Mouse (Mus musculus) kidney, adult 2 months (tissue): ENCODE measurements around the gene Gtf2e1. TPM values are rescaled to one million over a fixed set of nuclear protein-coding genes. Genes with fewer than 3 reads are reported as not detected.

Source experiments
- DNase-seq: peaks from one replicate; pipeline ENCODE4 v3.0.0; 2021
- H3K27ac ChIP-seq: fragments of 200-500 bp; 2 replicates; pipeline ENCODE4 v1.5.1; 2012; ENCODE audit warnings: low read depth, low read length, control low read depth, inconsistent platforms; ENCODE audit not compliant: insufficient read depth
- H3K27me3 ChIP-seq: fragments of 200-500 bp; replicated peaks from 2 replicates; pipeline ENCODE4 v1.6.1; 2012; ENCODE audit warnings: mild to moderate bottlenecking, moderate library complexity, low read length, inconsistent platforms; ENCODE audit not compliant: control insufficient read depth, insufficient read depth
- H3K36me3 ChIP-seq: fragments of 200-500 bp; 2 replicates; pipeline ENCODE4 v1.6.1; 2012; ENCODE audit warnings: mild to moderate bottlenecking, moderate library complexity, low read length, inconsistent platforms; ENCODE audit not compliant: control insufficient read depth, insufficient read depth
- H3K4me1 ChIP-seq: fragments of 200-500 bp; 2 replicates; pipeline ENCODE4 v1.6.1; 2011; ENCODE audit warnings: low read length; ENCODE audit not compliant: control insufficient read depth, insufficient read depth
- H3K4me3 ChIP-seq: fragments of 200-500 bp; 2 replicates; pipeline ENCODE4 v1.5.1; 2011; ENCODE audit warnings: mild to moderate bottlenecking, low read depth, low read length, control low read depth; ENCODE audit not compliant: insufficient read depth
- CTCF ChIP-seq: fragments of 200-500 bp; conservative IDR thresholded peaks from 2 replicates; pipeline ENCODE4 v1.5.1; 2011; ENCODE audit warnings: low read depth, mild to moderate bottlenecking, control low read depth, low read length, moderate library complexity, mixed read lengths; ENCODE audit not compliant: insufficient read depth, insufficient read length
- POLR2A ChIP-seq: fragments of 200-500 bp; IDR thresholded peaks from one replicate; pipeline ENCODE4 v1.6.1; 2011; ENCODE audit warnings: low read depth, low read length, control low read depth
- WGBS: fragments of 180-500 bp; shearing (Covaris S2); methylation state at CpG from one replicate; pipeline ENCODE4 v1.1.7; 2018; 5-methylcytosine and 5-hydroxymethylcytosine counted together
- polyA plus RNA-seq: library from polyadenylated mRNA; depleted of rRNA; stranded (reverse); fragments of >200 nt; gene quantifications from 2 replicates; pipeline ENCODE4 v1.2.3, GENCODE M21; 2012; rRNA removed

Gtf2e1 gene
- polyA plus RNA-seq, 1 experiment = 5.6 TPM

DNA sequence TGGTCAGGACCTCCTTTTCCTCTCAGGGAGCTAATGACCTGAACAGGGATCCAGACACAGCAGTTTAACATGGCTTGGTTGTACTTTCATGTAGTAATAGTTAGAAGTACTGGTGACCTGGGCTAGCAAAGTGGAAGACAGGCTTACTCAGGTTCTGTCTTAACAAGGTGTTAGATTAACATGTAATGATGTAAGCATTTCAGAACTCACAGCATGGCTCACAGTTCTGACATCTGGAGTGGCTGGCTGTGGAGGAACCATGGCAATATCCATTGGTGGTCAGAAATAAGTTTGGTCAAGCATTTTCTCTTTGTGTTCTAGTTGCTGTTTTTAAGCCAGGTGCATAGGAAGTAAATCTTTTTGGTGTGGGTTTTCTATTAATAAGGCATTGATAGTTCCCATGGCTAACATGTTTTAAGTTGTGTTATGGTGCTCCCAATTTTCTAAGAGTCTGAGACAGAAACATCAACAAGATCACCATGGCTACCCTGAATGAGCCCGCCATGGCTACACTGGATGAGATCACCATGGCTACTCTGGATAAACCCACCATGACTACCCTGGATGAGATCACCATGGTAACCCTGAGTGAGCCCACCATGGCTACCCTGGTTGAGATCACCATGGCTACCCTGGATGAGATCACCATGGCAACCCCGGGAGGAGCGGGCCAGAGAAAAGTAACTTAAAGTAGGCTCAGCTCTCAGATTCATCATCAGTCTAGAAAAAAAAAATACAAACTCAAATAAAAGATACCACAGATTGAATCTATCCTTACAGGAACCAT, 52.6 kb downstream of the Gtf2e1 start:
- Histone ChIP-seq H3K4me3 (no peak overlapping the region), H3K4me1 (no peaks in the 10 kb centered on the region), H3K36me3 (no peaks in the 10 kb centered on the region), H3K27me3 (no peaks in the 10 kb centered on the region), H3K27ac (no peak overlapping the region)
- no peak for DNase-seq
- TF ChIP-seq POLR2A (no peak), CTCF (no peak)
- WGBS = 93% methylated on average over 3 of the region's 3 CpGs

DNA sequence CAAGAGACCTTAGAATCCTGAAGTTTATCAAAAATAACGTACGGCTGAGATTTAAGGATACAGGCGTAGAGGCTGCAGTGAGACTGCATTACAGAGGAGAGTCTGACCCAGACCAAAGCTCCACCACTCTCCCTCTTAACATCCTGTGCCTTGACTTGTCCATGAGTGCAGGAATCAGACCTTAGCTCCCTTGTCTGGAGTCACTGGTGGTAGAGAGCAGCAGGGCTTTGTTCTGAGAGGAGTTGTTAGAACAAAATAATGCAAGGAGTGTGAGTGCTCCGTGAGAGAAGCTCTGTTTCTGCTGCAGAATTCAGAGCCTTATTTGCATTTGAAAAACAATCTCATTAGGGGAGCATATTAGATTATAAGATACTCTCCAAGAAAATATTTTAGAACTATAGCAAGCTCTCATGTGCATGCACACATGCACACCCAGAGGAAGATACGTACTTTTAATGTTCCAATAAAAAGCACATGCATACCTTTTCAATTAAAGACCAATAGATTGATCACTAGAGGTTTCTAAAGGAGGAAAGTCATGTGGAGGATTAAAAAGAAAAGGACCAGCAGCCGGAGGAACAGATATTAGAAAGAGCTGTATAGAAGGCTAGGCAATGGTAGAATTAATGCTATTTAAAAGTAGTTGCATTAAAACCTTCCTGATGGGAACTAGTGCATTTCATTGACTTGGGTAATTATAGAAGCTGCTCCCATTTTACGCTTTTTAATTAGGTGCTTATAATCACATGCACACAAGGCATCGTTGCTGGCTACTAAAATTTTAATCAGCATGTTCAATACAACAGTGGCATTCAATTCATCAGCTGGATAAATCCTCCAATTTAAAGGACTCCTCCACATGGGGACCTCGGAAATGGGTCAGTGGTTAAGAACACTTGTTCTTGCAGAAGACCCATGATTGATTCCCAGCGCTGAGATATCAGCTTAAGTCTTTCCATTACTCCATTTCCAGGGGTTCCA, 61.0 kb downstream of the Gtf2e1 start:
- H3K27ac ChIP-seq = no peak overlapping the region
- H3K4me1 ChIP-seq = no peaks in the 10 kb centered on the region
- 80% methylated on average over 10 of the region's 10 CpGs for WGBS
- no peaks in the 10 kb centered on the region for H3K36me3 ChIP-seq
- TF ChIP-seq POLR2A (no peak), CTCF (no peak)
- H3K27me3 ChIP-seq = no peaks in the 10 kb centered on the region
- DNase-seq = no peak
- H3K4me3 ChIP-seq = no peak overlapping the region

DNA sequence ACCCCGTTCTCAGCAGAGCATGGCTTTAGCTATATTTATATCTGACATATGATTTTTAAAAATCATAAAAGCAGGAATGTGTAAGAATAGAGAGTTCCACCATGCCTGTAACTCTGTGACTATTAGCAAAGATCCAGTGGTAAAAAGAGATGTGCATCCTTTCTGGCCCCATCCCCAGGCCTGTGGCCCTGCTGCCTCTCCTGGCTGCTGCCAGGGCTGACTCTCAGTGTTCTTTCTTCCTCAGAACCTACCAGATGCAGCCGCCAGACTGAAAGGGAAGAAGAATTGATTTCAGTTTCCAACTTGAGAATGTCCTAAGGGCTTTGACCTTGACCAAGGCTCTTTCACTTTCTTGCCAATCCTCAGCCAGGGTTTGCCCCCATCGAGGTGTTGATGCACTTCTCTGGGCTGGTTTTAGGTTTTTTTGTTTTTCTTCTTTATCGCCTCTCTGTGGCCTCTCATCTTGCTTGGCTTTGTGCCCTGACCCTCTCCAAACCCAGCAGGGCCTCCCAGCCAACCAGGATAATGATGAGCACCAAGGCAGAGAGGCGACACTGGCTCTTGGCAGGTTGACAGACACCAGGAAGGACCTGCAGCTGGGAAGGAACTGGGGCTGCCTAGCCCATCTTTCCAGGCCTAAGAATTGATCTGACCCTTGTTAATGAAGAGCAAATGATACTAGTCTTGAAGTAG, 66.8 kb downstream of the Gtf2e1 start:
- TF ChIP-seq POLR2A (no peak), CTCF (no peak)
- Histone ChIP-seq H3K27me3 (no peaks in the 10 kb centered on the region), H3K27ac (no peak overlapping the region), H3K4me1 (no peaks in the 10 kb centered on the region), H3K36me3 (no peaks in the 10 kb centered on the region), H3K4me3 (no peak overlapping the region)
- 60% methylated on average over 5 of the region's 5 CpGs for WGBS
- DNase-seq = no peak

DNA sequence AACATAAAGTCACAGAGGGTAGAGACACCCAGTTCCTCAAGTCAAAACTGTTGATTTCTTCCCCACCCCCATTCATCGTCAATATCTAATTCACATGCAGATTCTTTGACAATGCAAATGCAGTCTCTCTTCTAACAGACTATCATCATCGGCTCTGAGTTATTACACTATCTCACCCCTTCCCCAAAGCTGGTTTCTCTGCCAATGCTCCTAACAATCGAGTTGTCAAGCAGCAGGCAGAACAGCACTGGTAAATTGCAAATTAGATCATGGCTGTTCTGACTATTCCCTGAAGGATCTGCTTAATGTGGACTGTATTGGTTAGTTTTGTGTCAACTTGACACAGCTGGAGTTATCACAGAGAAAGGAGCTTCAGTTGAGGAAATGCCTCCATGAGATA, 70.0 kb downstream of the Gtf2e1 start:
- DNase-seq = no peak
- Histone ChIP-seq H3K27ac (no peak overlapping the region), H3K4me1 (no peaks in the 10 kb centered on the region), H3K36me3 (no peaks in the 10 kb centered on the region), H3K4me3 (no peak overlapping the region), H3K27me3 (no peaks in the 10 kb centered on the region)
- TF ChIP-seq POLR2A (no peak), CTCF (no peak)
- 87% methylated on average over 3 of the region's 3 CpGs for WGBS

DNA sequence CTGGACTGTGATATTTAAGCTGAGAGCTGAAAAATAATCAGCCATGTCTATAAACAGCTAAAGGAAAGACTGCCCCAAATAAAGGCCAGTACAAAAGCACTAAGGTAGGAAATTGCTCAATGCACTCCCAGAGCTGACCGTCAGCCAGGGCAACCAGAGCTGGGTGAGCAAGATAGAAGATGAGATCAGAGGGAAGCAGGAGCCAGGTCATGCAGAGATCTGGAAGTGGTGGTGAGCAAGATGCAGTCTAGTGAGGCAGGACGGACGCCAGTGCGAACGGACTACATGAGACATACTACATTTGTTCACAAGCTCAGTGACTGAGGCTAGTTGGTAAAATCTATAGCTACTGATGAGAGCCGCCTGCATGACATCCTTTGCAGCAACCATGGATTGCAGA, 75.6 kb downstream of the Gtf2e1 start:
- Histone ChIP-seq H3K36me3 (no peaks in the 10 kb centered on the region), H3K27me3 (no peaks in the 10 kb centered on the region; the same call in 1 of the 2 replicates), H3K27ac (no peak overlapping the region), H3K4me1 (no peaks in the 10 kb centered on the region), H3K4me3 (no peak overlapping the region)
- no peak for DNase-seq
- WGBS = 86% methylated on average over 6 of the region's 6 CpGs
- TF ChIP-seq CTCF (no peak), POLR2A (no peak)

DNA sequence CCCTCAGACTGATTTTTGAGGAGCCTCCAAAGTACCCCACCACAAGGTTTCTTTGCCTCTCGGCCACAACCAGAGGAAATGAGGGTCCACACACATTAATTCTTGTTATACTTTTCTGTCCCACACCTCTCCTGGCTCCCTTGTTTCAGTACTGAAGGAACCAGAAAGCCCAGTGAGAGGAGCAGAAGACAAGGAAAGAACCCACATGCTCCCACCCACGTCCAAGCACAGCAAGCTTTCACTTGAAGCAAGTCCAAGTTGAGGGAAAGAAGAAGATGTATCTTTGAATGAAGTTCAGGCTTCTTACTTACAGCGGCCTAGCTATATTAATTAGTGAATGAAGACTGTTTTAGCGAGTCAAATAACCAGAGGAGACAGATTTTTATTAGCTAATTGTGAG, 76.7 kb downstream of the Gtf2e1 start:
- H3K36me3 ChIP-seq = no peaks in the 10 kb centered on the region
- TF ChIP-seq CTCF = no peak
- TF ChIP-seq POLR2A = no peak
- 86% methylated on average over 4 of the region's 4 CpGs for WGBS
- H3K4me3 ChIP-seq = no peak overlapping the region
- no peaks in the 10 kb centered on the region for H3K4me1 ChIP-seq
- H3K27me3 ChIP-seq = no peaks in the 10 kb centered on the region; the same call in 1 of the 2 replicates
- H3K27ac ChIP-seq = no peak overlapping the region
- no peak for DNase-seq

DNA sequence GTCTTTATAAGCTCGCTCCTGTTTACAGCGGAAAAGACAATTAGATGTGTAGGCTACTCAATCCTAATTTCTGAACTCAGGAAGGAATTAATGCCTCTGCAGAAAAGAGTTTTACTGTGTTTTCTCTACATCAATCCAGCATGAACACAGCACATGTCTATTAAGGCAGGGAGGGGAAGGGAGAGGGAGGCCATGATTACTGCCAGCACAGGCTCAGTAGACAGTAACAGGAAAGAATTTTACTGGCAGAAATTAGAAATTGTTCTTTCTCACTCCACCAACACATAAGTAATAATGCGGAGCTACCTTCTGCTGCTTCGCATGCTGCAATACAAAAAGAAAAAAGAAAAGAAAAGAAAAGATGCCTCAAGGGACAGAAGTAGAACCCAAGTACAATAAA, 78.0 kb downstream of the Gtf2e1 start:
- no peak overlapping the region for H3K4me3 ChIP-seq

More for the DNA sequence above, 78.0 kb downstream of the Gtf2e1 start:
- 95% methylated on average over 4 of the region's 4 CpGs for WGBS
- Histone ChIP-seq H3K27me3 (no peaks in the 10 kb centered on the region; the same call in 1 of the 2 replicates), H3K27ac (no peak overlapping the region), H3K4me1 (no peaks in the 10 kb centered on the region), H3K36me3 (no peaks in the 10 kb centered on the region)
- TF ChIP-seq CTCF (no peak), POLR2A (no peak)
- no peak for DNase-seq

Other genes with a start within 250 kb of the Gtf2e1 start
- 1.4 and 1.8 TPM in 2 replicates for gene Stxbp5l, start 154.8 kb downstream of the Gtf2e1 start, polyA plus RNA-seq
- 3.0 and 4.2 TPM in 2 replicates for gene Rabl3, start 96 bp upstream of the Gtf2e1 start, polyA plus RNA-seq
- gene Hgd, start 40.4 kb upstream of the Gtf2e1 start, polyA plus RNA-seq = 398 and 426 TPM in 2 replicates
- 131 and 178 TPM in 2 replicates for gene Ndufb4, start 114.7 kb upstream of the Gtf2e1 start, polyA plus RNA-seq
- 21.3 and 25.8 TPM in 2 replicates for gene Fstl1, start 237.1 kb upstream of the Gtf2e1 start, polyA plus RNA-seq